Mouse (Mus musculus): Measurements from ENCODE around the gene Fkbp2. TPM values are rescaled to one million over a fixed set of nuclear protein-coding genes. Genes with fewer than 3 reads are reported as not detected.

The Fkbp2 gene
- 10 to 100 TPM; 94.2 to 94.6 TPM for total RNA-seq (2021)
- long read RNA-seq, transcript Fkbp2-202 (6 exons, 664 nt), result major isoform, 26 of 61 reads
- long read RNA-seq, transcript Fkbp2-201 (6 exons, 642 nt), result minor isoform, 23 of 61 reads
- long read RNA-seq, partial matches to known transcripts, result 5 of 61 reads
- long read RNA-seq, other reads (novel, unspliced or antisense), result 5 of 61 reads

- DNase-seq (ENCODE audit: low spot score in 2 of 2), result peak; percentile 98 to 99
Observed at GRCm38 (mm10) chr19:6980381-6981093, at the start of gene Fkbp2. TSS of gene Fkbp2 (minus strand) at chr19:6980501.

- DNase-seq (ENCODE audit: low spot score in 2 of 2), result peak in 1 of 2 experiments; percentile 54
Observed at GRCm38 (mm10) chr19:7029531-7029930, 49.2 kb upstream of the Fkbp2 start.

GRCm38 (mm10) chr19:7020224-7020641 is 39.9 kb upstream of the Fkbp2 start:
- DNase-seq (ENCODE audit: low spot score in 2 of 2), result no peak

- no peak for DNase-seq (ENCODE audit: low spot score in 2 of 2)
Observed at GRCm38 (mm10) chr19:7019191-7019590, 38.9 kb upstream of the Fkbp2 start, which contains the start of gene Fermt3. TSS of gene Fermt3 (minus strand) at chr19:7019469.

- no peak for DNase-seq (ENCODE audit: low spot score in 2 of 2)
Observed at GRCm38 (mm10) chr19:7018546-7018945, 38.2 kb upstream of the Fkbp2 start.

GRCm38 (mm10) chr19:7017541-7018457 is 37.5 kb upstream of the Fkbp2 start:
- no peak for DNase-seq (ENCODE audit: low spot score in 2 of 2)

GRCm38 (mm10) chr19:7014481-7015135 is 34.3 kb upstream of the Fkbp2 start:
- DNase-seq (ENCODE audit: low spot score in 2 of 2), result no peak

GRCm38 (mm10) chr19:7013984-7014383 is 33.7 kb upstream of the Fkbp2 start:
- DNase-seq (ENCODE audit: low spot score in 2 of 2), result no peak

- no peak for DNase-seq (ENCODE audit: low spot score in 2 of 2)
Observed at GRCm38 (mm10) chr19:7012426-7012825, 32.1 kb upstream of the Fkbp2 start.

GRCm38 (mm10) chr19:7006892-7007593 is 26.7 kb upstream of the Fkbp2 start:
- no peak for DNase-seq (ENCODE audit: low spot score in 2 of 2)

- DNase-seq (ENCODE audit: low spot score in 2 of 2), result no peak
Observed at GRCm38 (mm10) chr19:6999360-7000063, 19.2 kb upstream of the Fkbp2 start.

- no peak for DNase-seq (ENCODE audit: low spot score in 2 of 2)
Observed at GRCm38 (mm10) chr19:6997721-6998290, 17.5 kb upstream of the Fkbp2 start.

- DNase-seq (ENCODE audit: low spot score in 2 of 2), result peak; percentile 82 to 88
Observed at GRCm38 (mm10) chr19:6996006-6996405, 15.7 kb upstream of the Fkbp2 start, which contains the start of the genes Nudt22 and Trpt1. TSS of gene Nudt22 (minus strand) at chr19:6996117. TSS of gene Trpt1 (plus strand) at chr19:6996131.

- DNase-seq (ENCODE audit: low spot score in 2 of 2), result no peak
Observed at GRCm38 (mm10) chr19:6995255-6995991, 15.1 kb upstream of the Fkbp2 start.

- no peak for DNase-seq (ENCODE audit: low spot score in 2 of 2)
Observed at GRCm38 (mm10) chr19:6994489-6994888, 14.2 kb upstream of the Fkbp2 start.

- DNase-seq (ENCODE audit: low spot score in 2 of 2), result no peak
Observed at GRCm38 (mm10) chr19:6994002-6994401, 13.7 kb upstream of the Fkbp2 start.

- no peak for DNase-seq (ENCODE audit: low spot score in 2 of 2)
Observed at GRCm38 (mm10) chr19:6993011-6993770, 12.9 kb upstream of the Fkbp2 start.

All from layer of hippocampus, adult 18-20 months (tissue).